ENCODE assay signal across 21 mouse cellular contexts in the genomic region with DNA sequence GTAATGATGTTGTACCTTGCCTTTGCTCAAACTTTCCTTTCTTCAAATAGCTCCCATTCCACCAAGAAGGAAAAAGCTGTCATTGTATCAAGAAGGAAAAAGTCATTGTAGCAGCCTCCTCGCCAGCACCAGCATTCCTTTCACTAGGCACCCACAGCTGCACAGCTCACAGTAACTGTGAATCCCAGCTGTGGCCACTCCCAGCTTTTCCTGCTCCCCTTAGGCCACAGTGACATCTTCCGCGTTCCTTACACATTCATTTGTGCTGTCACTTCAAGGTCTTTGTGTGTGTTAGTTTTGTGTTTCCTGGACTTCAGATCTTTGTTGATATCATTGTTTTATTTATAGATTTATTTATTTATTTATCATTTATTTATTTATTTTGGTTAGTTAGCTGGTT. TPM values are rescaled to one million over a fixed set of nuclear protein-coding genes. Genes with fewer than 3 reads are reported as not detected.
A peak's percentile ranks its signal among the peaks of the same experiment; 100 is the strongest.
DNase-seq lines count a peak whose midpoint lies in the region; ATAC-seq and TF ChIP-seq lines count a peak whose summit lies in the region.
"Had no signal": no experiment of that assay in that cellular context is flagged by ENCODE, and none has a peak within 500 bp of the region (broad histone marks: within the 10 kb centered on the region; RNA-seq: fewer than 3 reads in every experiment).

No protein-coding gene starts in this region.

- 24% methylated on average over 3 of the region's 3 CpGs for WGBS in intestine, embryonic 15.5 days
- WGBS in intestine, postnatal 0 days, result 23% methylated on average over 3 of the region's 3 CpGs
- WGBS in lung, embryonic 16.5 days, result 17% methylated on average over 3 of the region's 3 CpGs
- 28% methylated on average over 3 of the region's 3 CpGs for WGBS in lung, adult 2 months
- WGBS in intestine, embryonic 16.5 days, result 30% methylated on average over 3 of the region's 3 CpGs

- H3K27ac ChIP-seq in intestine, embryonic 15.5 days, result no peak overlapping the region
- H3K27ac ChIP-seq in intestine, postnatal 0 days (ENCODE audit: low read depth, low read length), result no peak overlapping the region
- H3K27ac ChIP-seq in lung, embryonic 16.5 days (ENCODE audit: low read length), result no peak overlapping the region
- no peak overlapping the region for H3K27ac ChIP-seq in intestine, embryonic 16.5 days (ENCODE audit: low read length)
- H3K27ac ChIP-seq: gastrocnemius, adult 2 months; limb, embryonic 12.5 days; stomach, embryonic 15.5 days had no signal

- no peak overlapping the region for H3K4me3 ChIP-seq in intestine, embryonic 15.5 days (replicated peaks)
- no peak overlapping the region for H3K4me3 ChIP-seq in intestine, postnatal 0 days (ENCODE audit: low read depth, low read length)
- H3K4me3 ChIP-seq in lung, embryonic 16.5 days (ENCODE audit: low read length), result no peak overlapping the region
- H3K4me3 ChIP-seq in lung, adult 2 months (replicated peaks; ENCODE audit: extremely low read depth, low read depth, low read length), result no peak overlapping the region
- H3K4me3 ChIP-seq in intestine, embryonic 16.5 days (ENCODE audit: low read length), result no peak overlapping the region
- H3K4me3 ChIP-seq: gastrocnemius, adult 2 months; heart, embryonic 12.5 days; limb, embryonic 12.5 days; stomach, embryonic 15.5 days had no signal

- TF ChIP-seq CTCF in intestine, postnatal 0 days (IDR thresholded peaks at IDR 0.05; ENCODE audit: low read depth), result no peak
- TF ChIP-seq CTCF in lung, adult 2 months (IDR thresholded peaks at IDR 0.05; ENCODE audit: insufficient read depth, low read length), result no peak

- 0 out of 2 replicates have a peak, but pooled peaks cover 5% of the 10 kb centered on the region for H3K4me1 ChIP-seq in intestine, embryonic 15.5 days (replicated peaks)
- 0 out of 2 replicates have a peak, but pooled peaks cover 3% of the 10 kb centered on the region for H3K4me1 ChIP-seq in intestine, postnatal 0 days (replicated peaks; ENCODE audit: control insufficient read depth, insufficient read depth, low read length)
- H3K4me1 ChIP-seq in lung, embryonic 16.5 days (replicated peaks; ENCODE audit: control insufficient read depth, insufficient read depth, low read length), result peaks cover 5% of the 10 kb centered on the region
- H3K4me1 ChIP-seq in lung, adult 2 months (ENCODE audit: control insufficient read depth, insufficient read depth, low read length), result 0 out of 2 replicates have a peak, but pooled peaks cover 2% of the 10 kb centered on the region
- peaks cover 4% of the 10 kb centered on the region for H3K4me1 ChIP-seq in intestine, embryonic 16.5 days (ENCODE audit: control insufficient read depth, insufficient read depth, low read length)
- H3K4me1 ChIP-seq: limb, embryonic 12.5 days; stomach, embryonic 15.5 days had no signal

- ATAC-seq in intestine, embryonic 15.5 days, result peak; percentile 66; the same call in 1 of the 2 replicates
- ATAC-seq in intestine, postnatal 0 days, result no peak
- ATAC-seq in lung, embryonic 16.5 days (ENCODE audit: low read depth), result peak; percentile 52; the same call in 1 of the 2 replicates
- 0 out of 2 replicates have a peak, but pooled peaks have one; percentile 44 for ATAC-seq in intestine, embryonic 16.5 days
- ATAC-seq: CD4-positive, CD25-positive, alpha-beta regulatory T cell, adult 4 months; forebrain, embryonic 16.5 days; midbrain, embryonic 16.5 days had no signal

- no peaks in the 10 kb centered on the region for H3K27me3 ChIP-seq in intestine, embryonic 15.5 days (replicated peaks)
- H3K27me3 ChIP-seq in intestine, postnatal 0 days (replicated peaks; ENCODE audit: control insufficient read depth, insufficient read depth, low read length), result no peaks in the 10 kb centered on the region
- H3K27me3 ChIP-seq in lung, embryonic 16.5 days (ENCODE audit: control insufficient read depth, insufficient read depth, low read depth, low read length), result no peaks in the 10 kb centered on the region
- H3K27me3 ChIP-seq in intestine, embryonic 16.5 days (replicated peaks; ENCODE audit: control insufficient read depth, insufficient read depth, low read length), result no peaks in the 10 kb centered on the region
- H3K27me3 ChIP-seq: heart, embryonic 12.5 days; limb, embryonic 12.5 days; stomach, embryonic 15.5 days had no signal

- H3K9ac ChIP-seq in intestine, embryonic 15.5 days, result no peak overlapping the region
- no peak overlapping the region for H3K9ac ChIP-seq in intestine, postnatal 0 days (ENCODE audit: low read depth, low read length)
- no peak overlapping the region for H3K9ac ChIP-seq in lung, embryonic 16.5 days (ENCODE audit: low read length)
- H3K9ac ChIP-seq in intestine, embryonic 16.5 days (ENCODE audit: low read depth, low read length), result no peak overlapping the region
- H3K9ac ChIP-seq: heart, embryonic 12.5 days; limb, embryonic 12.5 days; stomach, embryonic 15.5 days had no signal

- H3K36me3 ChIP-seq in intestine, embryonic 15.5 days, result no peaks in the 10 kb centered on the region
- no peaks in the 10 kb centered on the region for H3K36me3 ChIP-seq in intestine, postnatal 0 days (ENCODE audit: control insufficient read depth, insufficient read depth)
- H3K36me3 ChIP-seq in lung, embryonic 16.5 days (ENCODE audit: control insufficient read depth, insufficient read depth, low read length), result no peaks in the 10 kb centered on the region
- H3K36me3 ChIP-seq in intestine, embryonic 16.5 days (ENCODE audit: control insufficient read depth, insufficient read depth, low read length), result no peaks in the 10 kb centered on the region
- H3K36me3 ChIP-seq: heart, embryonic 12.5 days; limb, embryonic 12.5 days; stomach, embryonic 15.5 days had no signal

- TF ChIP-seq POLR2A in lung, adult 2 months (IDR thresholded peaks at IDR 0.05; ENCODE audit: borderline replicate concordance, extremely low read depth, low read depth, low read length), result no peak

- no peak overlapping the region for H3K4me2 ChIP-seq in intestine, embryonic 15.5 days (replicated peaks)
- H3K4me2 ChIP-seq in intestine, postnatal 0 days (replicated peaks; ENCODE audit: low read depth), result no peak overlapping the region
- H3K4me2 ChIP-seq in lung, embryonic 16.5 days (ENCODE audit: low read depth, low read length), result no peak overlapping the region
- H3K4me2 ChIP-seq in intestine, embryonic 16.5 days (ENCODE audit: low read depth, low read length), result no peak overlapping the region
- H3K4me2 ChIP-seq: heart, embryonic 12.5 days; limb, embryonic 12.5 days; stomach, embryonic 15.5 days had no signal

- no peaks in the 10 kb centered on the region for H3K9me3 ChIP-seq in intestine, embryonic 15.5 days
- H3K9me3 ChIP-seq in intestine, postnatal 0 days (ENCODE audit: control insufficient read depth), result no peaks in the 10 kb centered on the region
- H3K9me3 ChIP-seq in lung, embryonic 16.5 days (ENCODE audit: control insufficient read depth, low read length), result no peaks in the 10 kb centered on the region
- no peaks in the 10 kb centered on the region for H3K9me3 ChIP-seq in intestine, embryonic 16.5 days (ENCODE audit: control insufficient read depth, low read length)
- H3K9me3 ChIP-seq: heart, embryonic 12.5 days; limb, embryonic 12.5 days; stomach, embryonic 15.5 days had no signal

- no peak for DNase-seq in lung, adult 2 months
- DNase-seq in testis, postnatal 14 days (ENCODE audit: low spot score), result peak; percentile 34
- no peak for DNase-seq in thymus, postnatal 0 days (ENCODE audit: low spot score)
- no peak for DNase-seq in cerebellum, postnatal 36 days
- DNase-seq: cerebellum, postnatal 10 days; gastrocnemius, adult 2 months; heart, postnatal 4 days; kidney, postnatal 25 days; layer of hippocampus, adult 9-11 months; spleen, adult 18-20 months; thymus, postnatal 4 days had no signal

RNA-seq across cellular contexts. Expression of a gene that starts 23.7 kb away (rescaled TPM):
- polyA plus RNA-seq in intestine, embryonic 15.5 days (2015; fragmentation: Nextera tagmentation; extraction: Ambion mirVana), result 14.2 and 16.8 TPM in 2 replicates
- 17.9 and 18.5 TPM in 2 replicates for polyA plus RNA-seq in intestine, postnatal 0 days (2015; fragmentation: Nextera tagmentation; extraction: Ambion mirVana)
- polyA plus RNA-seq in lung, embryonic 16.5 days (2015; fragmentation: Nextera tagmentation; extraction: Ambion mirVana), result 19.4 and 20.8 TPM in 2 replicates
- polyA plus RNA-seq in lung, adult 2 months (2012; rRNA removed), result 9.8 and 14.9 TPM in 2 replicates
- 13.9 and 15.6 TPM in 2 replicates for polyA plus RNA-seq in intestine, embryonic 16.5 days (2015; fragmentation: Nextera tagmentation; extraction: Ambion mirVana)
- 13.1 and 14.6 TPM in 2 replicates for polyA plus RNA-seq in thymus, postnatal 0 days (2015; fragmentation: Nextera tagmentation; extraction: Ambion mirVana)

RNA-seq across cellular contexts. Expression of a gene that starts 52.2 kb away (rescaled TPM):
- polyA plus RNA-seq in intestine, embryonic 15.5 days (2015; fragmentation: Nextera tagmentation; extraction: Ambion mirVana), result 62.5 and 64.9 TPM in 2 replicates
- polyA plus RNA-seq in intestine, postnatal 0 days (2015; fragmentation: Nextera tagmentation; extraction: Ambion mirVana), result 41.6 and 43.5 TPM in 2 replicates
- polyA plus RNA-seq in lung, embryonic 16.5 days (2015; fragmentation: Nextera tagmentation; extraction: Ambion mirVana), result 53.2 and 56.5 TPM in 2 replicates
- 19.8 and 21.3 TPM in 2 replicates for polyA plus RNA-seq in lung, adult 2 months (2012; rRNA removed)
- polyA plus RNA-seq in intestine, embryonic 16.5 days (2015; fragmentation: Nextera tagmentation; extraction: Ambion mirVana), result 52.2 and 54.8 TPM in 2 replicates
- polyA plus RNA-seq in thymus, postnatal 0 days (2015; fragmentation: Nextera tagmentation; extraction: Ambion mirVana), result 89.8 and 97.7 TPM in 2 replicates
